Mouse (Mus musculus) CD4-positive, CD25-positive, alpha-beta regulatory T cell, adult 9 weeks (primary cell): ENCODE results near the gene Tgfb2. TPM values are rescaled to one million over a fixed set of nuclear protein-coding genes. Genes with fewer than 3 reads are reported as not detected.

Experiments
- polyA plus RNA-seq: library from polyadenylated mRNA; unstranded; fragments of 100-300 nt; shearing (Covaris generic); gene quantifications from one replicate; pipeline ENCODE4 v1.2.1, GENCODE M21; 2017

The Tgfb2 gene
- polyA plus RNA-seq: not detected

GRCm38 (mm10) chr1:186705915-186706248, at the start of gene Tgfb2:
Tgfb2 (minus strand) TSS chr1:186705989.

GRCm38 (mm10) chr1:186748724-186749653, 43.2 kb upstream of the Tgfb2 start, which contains the start of gene Rrp15:
Rrp15 (minus strand) TSS chr1:186749358.

Other genes with a start within 250 kb of the Tgfb2 start
- 48.6 TPM for gene Rrp15, start 43.4 kb upstream of the Tgfb2 start, polyA plus RNA-seq